Mouse (Mus musculus) CH12.LX (cell line): ENCODE results near the gene 9130409I23Rik. TPM values are rescaled to one million over a fixed set of nuclear protein-coding genes. Genes with fewer than 3 reads are reported as not detected.
A peak's percentile ranks its signal among the peaks of the same experiment; 100 is the strongest.

Experiments used
- DNase-seq: peaks from one replicate; pipeline ENCODE4 v3.0.0-alpha.2; 2013; ENCODE audit errors: extremely low read depth
- H3K27ac ChIP-seq: 2 replicates; pipeline ENCODE4 v1.5.1; 2012; ENCODE audit warnings: low read depth, mild to moderate bottlenecking, control low read depth, moderate library complexity; ENCODE audit not compliant: insufficient read depth
- H3K27me3 ChIP-seq: replicated peaks from 2 replicates; pipeline ENCODE3; 2012; ENCODE audit warnings: inconsistent platforms
- H3K36me3 ChIP-seq, 2 experiments: replicated peaks in 1 of 2; 2 replicates each; pipeline versions ENCODE3 to v1.6.1; 2012; ENCODE audit warnings: inconsistent platforms in 1 of 2, low read length in 1 of 2, mild to moderate bottlenecking in 1 of 2, mixed read lengths in 1 of 2, moderate library complexity in 1 of 2; ENCODE audit not compliant: control insufficient read depth in 1 of 2, insufficient read depth in 1 of 2
- H3K4me1 ChIP-seq, 2 experiments: 2 replicates each; pipeline ENCODE4 v1.6.1; 2012; ENCODE audit warnings: inconsistent platforms in 1 of 2, moderate library complexity in 1 of 2; ENCODE audit not compliant: insufficient read depth in 2 of 2, control insufficient read depth in 1 of 2
- H3K4me2 ChIP-seq: 2 replicates; pipeline ENCODE4 v1.6.1; 2012; ENCODE audit warnings: low read depth, mild to moderate bottlenecking, control low read depth; ENCODE audit not compliant: poor library complexity, insufficient read depth, severe bottlenecking
- H3K4me3 ChIP-seq, 3 experiments: fragments of 150-350 bp in 1 of 3; sonication (generic) in 1 of 3; replicated peaks in 1 of 3; 2 replicates each; pipeline versions ENCODE3 to v1.5.1; 2011 to 2012; ENCODE audit warnings: low read depth in 2 of 3, low read length in 2 of 3, mild to moderate bottlenecking in 2 of 3, moderate library complexity in 2 of 3, control low read depth in 1 of 3, improper control_type of control experiment in 1 of 3, inconsistent platforms in 1 of 3, mixed read lengths in 1 of 3; ENCODE audit not compliant: poor library complexity in 1 of 3
- H3K79me2 ChIP-seq: replicated peaks from 2 replicates; pipeline ENCODE4 v1.6.1; 2012; ENCODE audit warnings: mild to moderate bottlenecking, moderate library complexity; ENCODE audit not compliant: control insufficient read depth, poor library complexity, insufficient read depth, severe bottlenecking; ENCODE audit errors: extremely low read depth
- H3K9ac ChIP-seq: 2 replicates; pipeline ENCODE4 v1.6.1; 2012; ENCODE audit warnings: low read depth, mild to moderate bottlenecking, control low read depth, moderate library complexity; ENCODE audit not compliant: insufficient read depth
- H3K9me3 ChIP-seq: replicated peaks from 2 replicates; pipeline ENCODE3; 2012; ENCODE audit warnings: low read length, inconsistent platforms, mixed read lengths
- BHLHE40 ChIP-seq: IDR thresholded peaks from 2 replicates; pipeline ENCODE4 v1.6.1; 2011; ENCODE audit warnings: mild to moderate bottlenecking, low read depth, low read length, improper control_type of control experiment
- CHD1 ChIP-seq: IDR thresholded peaks from 2 replicates; pipeline ENCODE4 v1.6.1; 2012; ENCODE audit warnings: low read depth, low read length, improper control_type of control experiment, inconsistent platforms
- CHD2 ChIP-seq: IDR thresholded peaks from 2 replicates; pipeline ENCODE4 v1.6.1; 2011; ENCODE audit warnings: low read length, improper control_type of control experiment
- CTCF ChIP-seq, 2 experiments: IDR thresholded peaks in 1 of 2; conservative IDR thresholded peaks in 1 of 2; 2 replicates each; pipeline ENCODE4 v1.5.1; 2011 to 2012; ENCODE audit warnings: low read depth in 2 of 2, low read length in 2 of 2, improper control_type of control experiment in 1 of 2, inconsistent platforms in 1 of 2, mild to moderate bottlenecking in 1 of 2, moderate library complexity in 1 of 2
- E2F4 ChIP-seq: IDR thresholded peaks from 2 replicates; pipeline ENCODE4 v1.6.1; 2011; ENCODE audit warnings: low read depth, low read length, improper control_type of control experiment; ENCODE audit not compliant: insufficient replicate concordance
- ELF1 ChIP-seq: IDR thresholded peaks from 2 replicates; pipeline ENCODE4 v1.6.1; 2014; ENCODE audit warnings: low read depth, mild to moderate bottlenecking, inconsistent platforms, low read length, improper control_type of control experiment
- EP300 ChIP-seq: IDR thresholded peaks from 2 replicates; pipeline ENCODE4 v1.6.1; 2011; ENCODE audit warnings: low read length, improper control_type of control experiment
- ETS1 ChIP-seq: conservative IDR thresholded peaks from 2 replicates; pipeline ENCODE4 v1.6.1; 2012; ENCODE audit warnings: low read depth, mild to moderate bottlenecking, inconsistent platforms, low read length, improper control_type of control experiment, moderate library complexity
- GABPA ChIP-seq: IDR thresholded peaks from 2 replicates; pipeline ENCODE4 v1.6.1; 2012; ENCODE audit warnings: low read depth, low read length, improper control_type of control experiment, inconsistent platforms; ENCODE audit not compliant: insufficient replicate concordance
- HCFC1 ChIP-seq: IDR thresholded peaks from 2 replicates; pipeline ENCODE4 v1.6.1; 2012; ENCODE audit warnings: low read depth, mild to moderate bottlenecking, inconsistent platforms, low read length, improper control_type of control experiment
- IRF4 ChIP-seq: IDR thresholded peaks from 2 replicates; pipeline ENCODE4 v1.6.1; 2014; ENCODE audit warnings: low read depth, mild to moderate bottlenecking, inconsistent platforms, low read length, improper control_type of control experiment
- JUN ChIP-seq: IDR thresholded peaks from 2 replicates; pipeline ENCODE4 v1.6.1; 2011; ENCODE audit warnings: low read depth, mild to moderate bottlenecking, low read length, improper control_type of control experiment, moderate library complexity; ENCODE audit not compliant: insufficient read depth
- JUND ChIP-seq: conservative IDR thresholded peaks from 2 replicates; pipeline ENCODE4 v1.6.1; 2011; ENCODE audit warnings: low read depth, low read length, improper control_type of control experiment
- KAT2A ChIP-seq: IDR thresholded peaks from 2 replicates; pipeline ENCODE4 v1.6.1; 2012; ENCODE audit warnings: low read length, improper control_type of control experiment, inconsistent platforms; ENCODE audit not compliant: insufficient replicate concordance
- MAFK ChIP-seq: IDR thresholded peaks from 2 replicates; pipeline ENCODE4 v1.6.1; 2011; ENCODE audit warnings: low read length, improper control_type of control experiment; ENCODE audit not compliant: insufficient replicate concordance
- MAX ChIP-seq: IDR thresholded peaks from 2 replicates; pipeline ENCODE4 v1.6.1; 2011; ENCODE audit warnings: low read length, improper control_type of control experiment
- MAZ ChIP-seq: IDR thresholded peaks from 2 replicates; pipeline ENCODE4 v1.6.1; 2012; ENCODE audit warnings: low read depth, mild to moderate bottlenecking, inconsistent platforms, low read length, improper control_type of control experiment, moderate library complexity
- MEF2A ChIP-seq: IDR thresholded peaks from 2 replicates; pipeline ENCODE4 v1.6.1; 2014; ENCODE audit warnings: low read depth, mild to moderate bottlenecking, inconsistent platforms, low read length, improper control_type of control experiment, borderline replicate concordance
- MXI1 ChIP-seq: IDR thresholded peaks from 2 replicates; pipeline ENCODE4 v1.6.1; 2011; ENCODE audit warnings: mild to moderate bottlenecking, low read depth, low read length, improper control_type of control experiment
- MYC ChIP-seq: IDR thresholded peaks from 2 replicates; pipeline ENCODE4 v1.6.1; 2011; ENCODE audit warnings: low read depth, mild to moderate bottlenecking, improper control_type of control experiment, low read length
- NELFE ChIP-seq: IDR thresholded peaks from 2 replicates; pipeline ENCODE4 v1.6.1; 2011; ENCODE audit warnings: low read depth, low read length, improper control_type of control experiment
- PAX5 ChIP-seq: IDR thresholded peaks from 2 replicates; pipeline ENCODE4 v1.6.1; 2012; ENCODE audit warnings: low read length, inconsistent platforms, mixed read lengths
- POLR2AphosphoS2 ChIP-seq: IDR thresholded peaks from 2 replicates; pipeline ENCODE4 v1.6.1; 2011; ENCODE audit warnings: low read depth, low read length, improper control_type of control experiment
- RAD21 ChIP-seq: IDR thresholded peaks from 2 replicates; pipeline ENCODE4 v1.6.1; 2011; ENCODE audit warnings: low read depth, mild to moderate bottlenecking, low read length, improper control_type of control experiment, moderate library complexity
- RCOR1 ChIP-seq: conservative IDR thresholded peaks from 2 replicates; pipeline ENCODE4 v1.6.1; 2012; ENCODE audit warnings: low read depth, mild to moderate bottlenecking, inconsistent platforms, low read length, improper control_type of control experiment
- SIN3A ChIP-seq: IDR thresholded peaks from 2 replicates; pipeline ENCODE4 v1.6.1; 2012; ENCODE audit warnings: low read length, improper control_type of control experiment, inconsistent platforms
- SMC3 ChIP-seq: IDR thresholded peaks from 2 replicates; pipeline ENCODE4 v1.6.1; 2011; ENCODE audit warnings: low read depth, low read length, improper control_type of control experiment
- TBP ChIP-seq: conservative IDR thresholded peaks from 2 replicates; pipeline ENCODE4 v1.6.1; 2011; ENCODE audit warnings: low read depth, low read length, improper control_type of control experiment
- TCF12 ChIP-seq: IDR thresholded peaks from 2 replicates; pipeline ENCODE4 v1.6.1; 2014; ENCODE audit warnings: low read depth, mild to moderate bottlenecking, inconsistent platforms, low read length, improper control_type of control experiment
- USF1 ChIP-seq: IDR thresholded peaks from 2 replicates; pipeline ENCODE4 v1.6.1; 2014; ENCODE audit warnings: low read depth, mild to moderate bottlenecking, inconsistent platforms, low read length, improper control_type of control experiment
- USF2 ChIP-seq: conservative IDR thresholded peaks from 2 replicates; pipeline ENCODE4 v1.6.1; 2011; ENCODE audit warnings: low read depth, low read length, improper control_type of control experiment
- ZC3H11A ChIP-seq: IDR thresholded peaks from 2 replicates; pipeline ENCODE4 v1.6.1; 2012; ENCODE audit warnings: low read depth, mild to moderate bottlenecking, inconsistent platforms, low read length, improper control_type of control experiment
- ZKSCAN1 ChIP-seq: IDR thresholded peaks from 2 replicates; pipeline ENCODE4 v1.6.1; 2012; ENCODE audit warnings: low read depth, inconsistent platforms, low read length, improper control_type of control experiment, borderline replicate concordance
- ZMIZ1 ChIP-seq: IDR thresholded peaks from 2 replicates; pipeline ENCODE4 v1.6.1; 2012; ENCODE audit warnings: low read depth, mild to moderate bottlenecking, inconsistent platforms, low read length, improper control_type of control experiment
- ZNF384 ChIP-seq: IDR thresholded peaks from 2 replicates; pipeline ENCODE4 v1.6.1; 2012; ENCODE audit warnings: low read depth, low read length, improper control_type of control experiment, inconsistent platforms
- dilution Hi-C: fragments of 300-500 bp; cut with MboI; formaldehyde crosslinking; loops from 2 replicates; pipeline ENCODE4 v1.14.3; 2020; ENCODE audit warnings: low sequenced_read_pairs; ENCODE audit not compliant: extremely low pct_unique_long_range_greater_than_20kb, extremely low pct_ligation_motif_present
- in situ Hi-C: fragments of 300-500 bp; cut with MboI; formaldehyde crosslinking; loops from 3 replicates; pipeline ENCODE4 v1.14.3; 2019; ENCODE audit warnings: low sequenced_read_pairs, low pct_ligation_motif_present, low pct_unique_long_range_greater_than_20kb, mixed read lengths
- polyA plus RNA-seq: library from polyadenylated mRNA; unstranded; fragments of >175 nt; gene quantifications from 2 replicates; pipeline ENCODE4 v1.2.1, GENCODE M21; 2012; ENCODE audit warnings: low read depth; ENCODE audit not compliant: insufficient read length
- total RNA-seq, 2 experiments: library from RNA; depleted of rRNA; stranded (reverse); fragments of 300-350 nt in 1 of 2; fragments of >200 nt in 1 of 2; gene quantifications; 2 replicates each; pipeline ENCODE4 v1.2.3; 2012 to 2014

Gene 9130409I23Rik
- total and polyA plus RNA-seq, 3 experiments: not detected

- Histone ChIP-seq H3K4me3 (no peak overlapping the region), H3K4me1 (no peaks in the 10 kb centered on the region)
These were observed 18.6 kb downstream of the 9130409I23Rik start for GRCm38 (mm10) chr1:181069671-181070070.

GRCm38 (mm10) chr1:181073075-181073474, 22.0 kb downstream of the 9130409I23Rik start:
- Histone ChIP-seq H3K27ac (no peak overlapping the region), H3K9ac (no peak overlapping the region), H3K4me2 (no peak overlapping the region), H3K36me3 (no peaks in the 10 kb centered on the region), H3K27me3 (peaks cover 7% of the 10 kb centered on the region), H3K9me3 (no peaks in the 10 kb centered on the region), H3K4me3 (no peak overlapping the region), H3K4me1 (no peaks in the 10 kb centered on the region), H3K79me2 (no peaks in the 10 kb centered on the region)
- no peak for DNase-seq
- no peak for TF ChIP-seq PAX5
- no peak for TF ChIP-seq RCOR1
- no peak for TF ChIP-seq MEF2A
- no peak for TF ChIP-seq ZKSCAN1
- no peak for TF ChIP-seq TBP
- TF ChIP-seq MAFK: no peak
- peak; percentile 57 for TF ChIP-seq SMC3
- no peak for TF ChIP-seq USF2
- no peak for TF ChIP-seq BHLHE40
- TF ChIP-seq CHD1: no peak
- TF ChIP-seq ETS1: no peak
- no peak for TF ChIP-seq ZNF384
- no peak for TF ChIP-seq POLR2AphosphoS2
- peak; percentile 22 for TF ChIP-seq RAD21
- no peak for TF ChIP-seq MAX
- TF ChIP-seq CHD2: no peak
- no peak for TF ChIP-seq NELFE
- no peak for TF ChIP-seq HCFC1
- no peak for TF ChIP-seq E2F4
- TF ChIP-seq CTCF (conservative IDR thresholded peaks at IDR 0.05 in 1 of 2, IDR thresholded peaks at IDR 0.05 in 1 of 2; ENCODE audit: low read depth in 2 of 2, low read length in 2 of 2): peak in 1 of 2 experiments; percentile 60; a peak in 2 of 4 replicates
- no peak for TF ChIP-seq ELF1
- TF ChIP-seq ZC3H11A: no peak
- TF ChIP-seq IRF4: no peak
- no peak for TF ChIP-seq KAT2A
- TF ChIP-seq MYC: no peak
- in situ Hi-C loops (no loop called here), dilution Hi-C loops (no loop called here)

More at GRCm38 (mm10) chr1:181069671-181070070, 18.6 kb downstream of the 9130409I23Rik start:
- in situ Hi-C loops (no loop called here), dilution Hi-C loops (no loop called here)
- Histone ChIP-seq H3K27ac (no peak overlapping the region), H3K79me2 (no peaks in the 10 kb centered on the region), H3K27me3 (peaks cover 2% of the 10 kb centered on the region), H3K4me2 (no peak overlapping the region), H3K36me3 (no peaks in the 10 kb centered on the region), H3K9ac (no peak overlapping the region), H3K9me3 (no peaks in the 10 kb centered on the region)
- no peak for DNase-seq
- no peak for TF ChIP-seq ZMIZ1
- TF ChIP-seq E2F4: no peak
- no peak for TF ChIP-seq MYC
- no peak for TF ChIP-seq TCF12
- TF ChIP-seq SIN3A: no peak
- TF ChIP-seq ETS1: no peak
- TF ChIP-seq SMC3: no peak
- TF ChIP-seq MAX: no peak
- no peak for TF ChIP-seq MXI1
- TF ChIP-seq EP300: no peak
- TF ChIP-seq PAX5: no peak
- TF ChIP-seq ZC3H11A: no peak
- no peak for TF ChIP-seq JUND
- TF ChIP-seq USF1: no peak
- TF ChIP-seq JUN: no peak
- TF ChIP-seq GABPA: no peak
- no peak for TF ChIP-seq MAZ
- TF ChIP-seq NELFE: no peak
- no peak for TF ChIP-seq IRF4
- TF ChIP-seq ELF1: no peak
